Mouse (Mus musculus): ENCODE measurements at regions not wholly inside any gene's neighbourhood (a gene's known extent, or its start where the extent isn't known, plus 50 kb on each side); places are given as distances from the start of the nearest gene placed in this dataset.

DNA sequence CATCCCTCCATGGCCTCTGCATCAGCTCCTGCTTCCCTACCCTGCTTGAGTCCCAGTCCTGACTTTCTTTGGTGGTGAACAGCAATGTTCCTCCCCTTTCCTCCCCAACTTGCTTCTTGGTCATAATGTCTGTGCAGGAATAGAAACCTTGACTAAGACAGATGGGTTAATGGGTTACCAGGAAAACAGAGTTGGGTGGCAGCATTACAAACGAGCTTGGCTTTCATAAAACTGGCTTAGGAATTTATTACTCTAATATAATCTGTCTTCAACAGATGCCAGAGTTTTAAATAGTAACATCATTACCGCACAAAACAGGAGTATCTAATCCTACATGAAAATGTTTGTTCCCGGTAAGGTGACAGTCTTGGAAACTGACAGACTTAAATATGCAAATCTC, 77.7 kb upstream of the Nphp3 start:
- no peak overlapping the region for H3ac ChIP-seq (ENCODE audit: control insufficient read depth, insufficient read length, low read depth)
- H3K79me3 ChIP-seq (ENCODE audit: low read depth): no peaks in the 10 kb centered on the region
- no peaks in the 10 kb centered on the region for H3K27me3 ChIP-seq (ENCODE audit: control insufficient read depth, insufficient read depth, insufficient read length)
- no peak for TF ChIP-seq CTCF (IDR thresholded peaks at IDR 0.05; ENCODE audit: control insufficient read depth, insufficient read depth, insufficient read length)
- TF ChIP-seq MYOG (IDR thresholded peaks at IDR 0.05; ENCODE audit: control insufficient read depth, extremely low read depth, insufficient read length): no peak
- no peak for TF ChIP-seq MYOD1 (IDR thresholded peaks at IDR 0.05; ENCODE audit: control insufficient read depth, insufficient read length, low read depth)
- no peak for TF ChIP-seq MAX (IDR thresholded peaks at IDR 0.05)
- no peak for TF ChIP-seq FOSL1 (IDR thresholded peaks at IDR 0.05; ENCODE audit: insufficient read depth, low read length, poor library complexity, severe bottlenecking)
- TF ChIP-seq CEBPB (IDR thresholded peaks at IDR 0.05; ENCODE audit: low read depth): no peak
- no peak for TF ChIP-seq USF1 (IDR thresholded peaks at IDR 0.05; ENCODE audit: low read depth)
- H3K36me3 ChIP-seq (ENCODE audit: control insufficient read depth, insufficient read depth): no peaks in the 10 kb centered on the region
- no peak overlapping the region for H3K4me3 ChIP-seq (ENCODE audit: insufficient read depth, poor library complexity, severe bottlenecking)
- H3K79me2 ChIP-seq (ENCODE audit: control insufficient read depth, insufficient read depth): no peaks in the 10 kb centered on the region

DNA sequence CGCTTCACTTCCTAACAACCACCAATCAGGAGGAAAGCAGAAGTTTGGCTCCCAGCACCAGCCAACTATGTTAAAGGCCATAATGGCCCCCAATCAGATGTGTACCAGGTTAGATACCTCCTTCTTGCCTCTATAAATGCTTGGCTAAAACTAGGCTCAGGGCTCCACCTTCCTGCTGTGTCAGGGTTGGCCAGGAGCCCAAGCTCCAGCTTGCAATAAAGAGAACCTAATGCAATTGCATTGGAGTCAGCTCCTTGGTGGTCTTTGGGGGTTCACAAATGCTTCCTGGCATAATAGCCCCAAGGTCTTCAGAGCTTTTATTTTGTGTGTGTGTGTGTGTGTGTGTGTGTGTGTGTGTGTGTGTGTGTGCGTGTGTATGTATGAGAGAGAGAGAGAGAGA, 76.9 kb upstream of the Nphp3 start:
- H3K79me2 ChIP-seq (ENCODE audit: control insufficient read depth, insufficient read depth): no peaks in the 10 kb centered on the region
- no peak for TF ChIP-seq MYOG (IDR thresholded peaks at IDR 0.05; ENCODE audit: control insufficient read depth, extremely low read depth, insufficient read length)
- TF ChIP-seq MAX (IDR thresholded peaks at IDR 0.05): no peak
- TF ChIP-seq FOSL1 (IDR thresholded peaks at IDR 0.05; ENCODE audit: insufficient read depth, low read length, poor library complexity, severe bottlenecking): no peak
- no peak for TF ChIP-seq CEBPB (IDR thresholded peaks at IDR 0.05; ENCODE audit: low read depth)
- TF ChIP-seq USF1 (IDR thresholded peaks at IDR 0.05; ENCODE audit: low read depth): no peak
- no peak for TF ChIP-seq MYOD1 (IDR thresholded peaks at IDR 0.05; ENCODE audit: control insufficient read depth, insufficient read length, low read depth)
- TF ChIP-seq CTCF (IDR thresholded peaks at IDR 0.05; ENCODE audit: control insufficient read depth, insufficient read depth, insufficient read length): no peak
- no peak overlapping the region for H3K4me3 ChIP-seq (ENCODE audit: insufficient read depth, poor library complexity, severe bottlenecking)
- H3K27me3 ChIP-seq (ENCODE audit: control insufficient read depth, insufficient read depth, insufficient read length): no peaks in the 10 kb centered on the region
- no peaks in the 10 kb centered on the region for H3K36me3 ChIP-seq (ENCODE audit: control insufficient read depth, insufficient read depth)
- H3K79me3 ChIP-seq (ENCODE audit: low read depth): no peaks in the 10 kb centered on the region
- no peak overlapping the region for H3ac ChIP-seq (ENCODE audit: control insufficient read depth, insufficient read length, low read depth)

DNA sequence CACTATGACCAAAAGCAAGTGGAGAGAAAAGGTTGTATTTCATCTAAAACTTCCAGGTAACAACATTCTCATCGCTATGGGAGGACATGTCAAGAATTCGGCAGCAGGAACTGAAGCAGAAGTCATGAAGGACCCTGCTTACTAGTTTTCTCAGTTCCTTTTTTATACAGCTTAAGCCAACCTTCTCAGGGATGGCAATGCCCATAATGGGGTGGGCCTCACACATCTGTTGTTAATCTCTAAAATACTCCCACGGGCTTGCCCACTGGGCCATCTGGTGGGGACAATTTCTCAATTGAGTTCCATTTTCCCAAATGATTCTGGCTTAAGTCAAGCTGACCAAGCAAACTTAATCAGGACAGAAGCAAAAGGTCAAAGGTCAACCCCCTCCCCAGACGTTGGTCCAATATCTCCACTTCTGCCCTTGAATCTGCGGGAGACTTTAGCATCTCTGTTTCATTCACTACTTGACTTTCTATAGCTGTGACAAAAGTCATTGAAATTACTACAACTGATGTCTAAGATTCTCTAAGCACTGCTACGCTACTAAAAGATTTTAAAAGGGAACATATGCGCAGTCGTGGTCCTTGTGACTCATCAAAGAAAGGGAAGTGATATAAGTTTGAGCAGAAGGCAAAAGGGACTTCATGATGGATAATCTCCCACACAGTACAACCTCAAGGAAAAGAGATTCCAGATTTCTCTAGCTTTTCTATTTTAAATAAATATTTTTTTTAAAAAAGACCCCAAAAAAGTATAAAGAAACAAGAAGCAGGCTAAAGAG, 73.4 kb upstream of the Nphp3 start:
- no peak overlapping the region for H3ac ChIP-seq (ENCODE audit: control insufficient read depth, insufficient read length, low read depth)
- H3K27me3 ChIP-seq (ENCODE audit: control insufficient read depth, insufficient read depth, insufficient read length): no peaks in the 10 kb centered on the region
- TF ChIP-seq FOSL1 (IDR thresholded peaks at IDR 0.05; ENCODE audit: insufficient read depth, low read length, poor library complexity, severe bottlenecking) (no peak), MAX (IDR thresholded peaks at IDR 0.05) (no peak)
- H3K79me2 ChIP-seq (ENCODE audit: control insufficient read depth, insufficient read depth): no peaks in the 10 kb centered on the region
- no peaks in the 10 kb centered on the region for H3K79me3 ChIP-seq (ENCODE audit: low read depth)
- no peaks in the 10 kb centered on the region for H3K36me3 ChIP-seq (ENCODE audit: control insufficient read depth, insufficient read depth)
- no peak overlapping the region for H3K4me3 ChIP-seq (ENCODE audit: insufficient read depth, poor library complexity, severe bottlenecking)

DNA sequence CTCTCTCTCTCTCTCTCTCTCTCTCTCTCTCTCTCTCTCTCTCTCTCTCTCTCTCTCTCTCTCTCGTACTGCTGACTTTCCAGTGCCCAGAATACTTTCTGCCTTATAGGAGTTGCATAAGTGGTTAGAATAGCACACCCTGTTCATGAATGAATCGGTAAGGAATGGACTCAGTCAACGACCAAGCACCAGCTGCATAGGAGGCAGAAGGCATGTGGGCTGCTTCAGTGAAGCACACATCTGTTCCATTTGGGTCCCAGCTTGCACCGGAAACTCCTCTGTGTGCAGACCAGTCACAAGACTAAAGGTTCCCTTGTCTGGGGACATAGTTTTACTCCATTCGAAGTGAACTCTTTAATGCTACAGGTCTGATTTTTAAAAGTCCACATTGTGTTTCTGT, 64.3 kb upstream of the Nphp3 start:
- TF ChIP-seq FOSL1 (IDR thresholded peaks at IDR 0.05; ENCODE audit: insufficient read depth, low read length, poor library complexity, severe bottlenecking) (no peak), MYOG (IDR thresholded peaks at IDR 0.05; ENCODE audit: control insufficient read depth, extremely low read depth, insufficient read length) (no peak), MAX (IDR thresholded peaks at IDR 0.05) (no peak), USF1 (IDR thresholded peaks at IDR 0.05; ENCODE audit: low read depth) (no peak), CEBPB (IDR thresholded peaks at IDR 0.05; ENCODE audit: low read depth) (no peak), MYOD1 (IDR thresholded peaks at IDR 0.05; ENCODE audit: control insufficient read depth, insufficient read length, low read depth) (no peak), CTCF (IDR thresholded peaks at IDR 0.05; ENCODE audit: control insufficient read depth, insufficient read depth, insufficient read length) (no peak)
- no peaks in the 10 kb centered on the region for H3K36me3 ChIP-seq (ENCODE audit: control insufficient read depth, insufficient read depth)
- no peaks in the 10 kb centered on the region for H3K79me3 ChIP-seq (ENCODE audit: low read depth)
- no peak overlapping the region for H3K4me3 ChIP-seq (ENCODE audit: insufficient read depth, poor library complexity, severe bottlenecking)
- H3K79me2 ChIP-seq (ENCODE audit: control insufficient read depth, insufficient read depth): no peaks in the 10 kb centered on the region
- H3K27me3 ChIP-seq (ENCODE audit: control insufficient read depth, insufficient read depth, insufficient read length): no peaks in the 10 kb centered on the region
- no peak overlapping the region for H3ac ChIP-seq (ENCODE audit: control insufficient read depth, insufficient read length, low read depth)

DNA sequence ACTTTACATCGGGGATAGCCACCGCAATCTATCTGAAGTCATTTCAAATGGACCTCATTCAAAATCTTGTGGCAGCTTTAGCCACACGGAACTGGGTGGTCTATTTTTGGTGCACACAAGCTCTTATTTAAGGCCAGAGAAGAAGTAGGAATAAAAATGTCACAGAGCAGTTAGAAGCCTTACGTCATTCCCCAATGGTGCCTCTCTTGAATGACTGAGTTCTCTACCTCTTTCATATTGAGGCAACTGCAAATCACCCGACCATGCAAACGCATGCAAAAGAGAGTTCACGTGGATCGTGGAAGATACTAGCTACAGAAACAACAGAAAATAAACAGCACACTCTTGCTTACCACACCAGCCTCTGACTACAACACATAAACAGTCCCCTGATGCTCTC, 62.3 kb upstream of the Nphp3 start:
- Histone ChIP-seq H3K36me3 (ENCODE audit: control insufficient read depth, insufficient read depth) (no peaks in the 10 kb centered on the region), H3K4me3 (ENCODE audit: insufficient read depth, poor library complexity, severe bottlenecking) (no peak overlapping the region), H3K79me3 (ENCODE audit: low read depth) (no peaks in the 10 kb centered on the region), H3ac (ENCODE audit: control insufficient read depth, insufficient read length, low read depth) (no peak overlapping the region), H3K79me2 (ENCODE audit: control insufficient read depth, insufficient read depth) (no peaks in the 10 kb centered on the region), H3K27me3 (ENCODE audit: control insufficient read depth, insufficient read depth, insufficient read length) (no peaks in the 10 kb centered on the region)
- no peak for TF ChIP-seq USF1 (IDR thresholded peaks at IDR 0.05; ENCODE audit: low read depth)
- TF ChIP-seq CEBPB (IDR thresholded peaks at IDR 0.05; ENCODE audit: low read depth): no peak
- no peak for TF ChIP-seq FOSL1 (IDR thresholded peaks at IDR 0.05; ENCODE audit: insufficient read depth, low read length, poor library complexity, severe bottlenecking)
- no peak for TF ChIP-seq MAX (IDR thresholded peaks at IDR 0.05)
- TF ChIP-seq MYOD1 (IDR thresholded peaks at IDR 0.05; ENCODE audit: control insufficient read depth, insufficient read length, low read depth): no peak
- no peak for TF ChIP-seq CTCF (IDR thresholded peaks at IDR 0.05; ENCODE audit: control insufficient read depth, insufficient read depth, insufficient read length)
- no peak for TF ChIP-seq MYOG (IDR thresholded peaks at IDR 0.05; ENCODE audit: control insufficient read depth, extremely low read depth, insufficient read length)

DNA sequence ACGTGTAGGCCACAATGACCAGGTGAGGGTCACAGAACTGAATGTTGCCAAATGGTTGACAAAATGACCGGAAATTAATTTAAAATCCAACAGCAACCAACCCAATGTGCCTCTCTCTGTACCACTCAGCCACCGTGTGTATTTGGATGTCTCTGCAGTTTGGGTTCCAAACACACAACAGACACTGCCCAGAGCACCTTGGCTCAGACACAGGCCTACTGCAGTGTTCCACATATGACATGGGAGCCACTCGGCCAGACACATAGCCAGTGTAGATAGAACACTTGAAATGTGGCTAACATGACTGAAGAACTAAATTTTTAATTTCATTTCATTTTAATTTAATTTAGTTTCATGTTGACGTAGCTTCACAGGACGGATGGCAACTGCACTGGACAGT, 61.8 kb upstream of the Nphp3 start:
- Histone ChIP-seq H3ac (ENCODE audit: control insufficient read depth, insufficient read length, low read depth) (no peak overlapping the region), H3K79me3 (ENCODE audit: low read depth) (no peaks in the 10 kb centered on the region), H3K4me3 (ENCODE audit: insufficient read depth, poor library complexity, severe bottlenecking) (no peak overlapping the region), H3K27me3 (ENCODE audit: control insufficient read depth, insufficient read depth, insufficient read length) (no peaks in the 10 kb centered on the region), H3K36me3 (ENCODE audit: control insufficient read depth, insufficient read depth) (no peaks in the 10 kb centered on the region), H3K79me2 (ENCODE audit: control insufficient read depth, insufficient read depth) (no peaks in the 10 kb centered on the region)
- TF ChIP-seq CEBPB (IDR thresholded peaks at IDR 0.05; ENCODE audit: low read depth) (no peak), CTCF (IDR thresholded peaks at IDR 0.05; ENCODE audit: control insufficient read depth, insufficient read depth, insufficient read length) (no peak), USF1 (IDR thresholded peaks at IDR 0.05; ENCODE audit: low read depth) (no peak), MYOD1 (IDR thresholded peaks at IDR 0.05; ENCODE audit: control insufficient read depth, insufficient read length, low read depth) (no peak), MYOG (IDR thresholded peaks at IDR 0.05; ENCODE audit: control insufficient read depth, extremely low read depth, insufficient read length) (no peak), FOSL1 (IDR thresholded peaks at IDR 0.05; ENCODE audit: insufficient read depth, low read length, poor library complexity, severe bottlenecking) (no peak), MAX (IDR thresholded peaks at IDR 0.05) (no peak)

Data from C2C12 (cell line).